Mouse (Mus musculus): ENCODE measurements at regions not wholly inside any gene's neighbourhood (a gene's known extent, or its start where the extent isn't known, plus 50 kb on each side); places are given as distances from the start of the nearest gene placed in this dataset.
"Not testable (repeated sequence)": the region's sequence is repeated elsewhere in the genome, so short reads cannot be mapped to it uniquely, and the experiment has no call there.

DNA sequence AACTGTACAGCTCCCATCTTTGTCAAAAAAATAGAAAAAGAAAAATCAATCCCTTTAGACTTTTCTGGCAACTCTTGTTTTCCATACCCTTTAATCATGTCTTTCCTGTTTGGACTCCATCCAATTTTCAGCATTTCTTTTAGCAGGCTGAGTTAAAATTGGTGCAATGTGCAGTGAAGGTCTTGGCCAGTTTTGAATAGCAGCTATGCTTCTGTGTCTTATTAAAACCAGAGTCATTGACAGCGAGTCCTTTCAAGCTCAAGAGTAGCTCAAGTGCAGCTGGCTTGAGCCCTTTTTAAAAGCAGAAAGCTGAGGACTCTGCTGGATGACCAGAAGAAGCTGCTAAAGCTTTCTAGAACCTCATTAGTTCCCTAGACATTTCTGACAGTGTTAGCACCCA lies 952.7 kb downstream of the Poteg start:
- no peak for DNase-seq

DNA sequence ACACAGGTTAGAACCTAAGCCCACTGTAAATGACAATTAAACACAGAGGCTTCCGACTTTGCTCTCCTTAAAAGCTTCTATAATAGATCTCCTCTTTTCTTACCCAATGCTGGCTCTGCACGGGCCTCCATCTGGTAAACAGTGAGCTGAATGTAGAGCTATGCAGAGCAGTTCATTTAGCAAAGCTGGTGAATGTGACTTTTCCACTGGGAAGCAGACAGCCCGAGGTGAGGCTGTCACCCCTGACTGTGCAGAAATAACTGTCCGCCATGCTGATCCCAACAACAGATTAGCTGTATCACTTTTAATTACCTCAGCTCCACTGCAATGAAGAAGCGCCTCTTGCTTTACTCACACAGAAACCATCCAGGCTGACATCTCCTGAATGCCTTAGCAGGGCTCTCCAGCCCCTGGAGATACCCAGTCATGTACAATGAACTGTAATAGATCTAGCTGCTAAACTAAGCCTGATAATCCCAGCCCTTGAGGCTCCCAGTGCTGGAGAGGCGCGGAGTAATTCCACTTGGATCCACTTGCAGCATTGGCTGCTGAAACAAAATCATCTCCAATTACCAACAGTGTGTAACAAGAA lies 980.2 kb downstream of the Poteg start:
- DNase-seq = peak; percentile 3

DNA sequence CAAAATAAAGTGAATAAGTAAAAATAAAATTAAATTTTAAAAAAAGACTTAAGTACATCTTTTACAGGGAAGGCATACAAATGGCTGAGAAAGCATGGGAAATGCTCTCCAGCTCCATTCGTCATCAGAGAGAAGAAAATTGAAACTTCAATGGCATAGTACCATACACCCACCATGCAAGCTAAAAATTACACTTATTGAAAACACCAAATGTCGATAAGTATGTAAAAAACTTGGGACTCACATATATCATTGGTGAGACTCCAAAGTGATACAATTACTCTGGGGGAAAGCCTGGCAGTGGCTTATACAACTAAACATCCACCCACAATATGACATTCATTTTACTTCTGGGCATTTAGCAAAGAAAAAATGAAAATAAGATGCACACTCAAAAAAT lies 1025.7 kb downstream of the Poteg start:
- no peak for DNase-seq

DNA sequence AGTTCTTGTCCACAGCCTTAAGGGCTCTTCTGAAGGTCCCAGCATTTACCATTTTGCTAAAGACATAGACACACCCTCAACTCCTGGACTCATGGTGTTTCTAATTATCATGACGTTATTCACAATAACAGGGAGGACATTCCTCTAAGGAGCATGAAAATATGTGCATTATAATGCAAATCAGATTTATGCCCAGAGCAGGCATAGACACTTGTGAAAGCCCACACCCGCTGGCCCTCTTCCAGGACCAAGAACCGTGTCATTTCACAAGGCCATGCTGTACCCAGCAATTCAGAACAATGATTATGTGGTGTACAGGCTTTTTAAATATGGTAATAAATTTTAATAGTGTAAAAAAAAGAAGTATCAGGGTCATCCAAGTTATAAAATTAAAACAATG lies 1040.4 kb downstream of the Poteg start:
- DNase-seq = no peak

DNA sequence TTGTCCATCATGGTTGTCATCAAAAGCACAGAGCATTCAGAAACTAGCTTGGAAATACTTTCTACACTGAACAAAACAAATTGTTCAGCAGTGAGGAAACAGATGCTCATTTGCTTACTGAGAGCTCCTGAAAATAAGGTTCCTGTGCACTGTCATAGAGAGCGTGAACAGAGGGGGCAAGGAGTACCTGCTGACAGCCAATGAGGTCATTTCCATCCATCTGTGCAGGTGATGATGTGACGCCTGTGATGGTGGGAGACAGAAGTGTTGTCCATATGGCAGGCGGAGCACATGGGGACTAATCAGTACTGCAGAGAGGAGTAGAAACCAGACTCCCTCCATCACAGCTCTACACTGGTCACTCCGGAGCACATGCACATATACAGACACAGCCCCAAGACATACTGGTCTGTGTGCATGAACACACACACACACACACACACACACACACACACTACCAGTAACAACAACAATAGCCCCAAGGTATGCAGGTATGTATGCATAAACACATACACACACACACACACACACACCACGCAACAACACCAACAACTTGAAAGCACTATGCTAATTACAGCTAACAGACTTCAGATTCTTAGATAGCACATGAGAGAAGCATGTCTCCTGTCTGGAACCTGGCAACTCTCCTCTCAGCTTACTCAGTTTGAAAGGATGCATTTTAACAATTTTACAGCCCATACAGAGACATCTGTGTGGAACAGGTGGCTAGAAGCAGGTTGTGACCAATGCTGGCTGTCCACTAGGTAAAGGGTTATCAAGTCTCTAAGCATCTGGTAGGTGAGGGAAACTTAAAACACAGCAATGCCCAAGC lies 1056.2 kb downstream of the Poteg start:
- DNase-seq = no peak

DNA sequence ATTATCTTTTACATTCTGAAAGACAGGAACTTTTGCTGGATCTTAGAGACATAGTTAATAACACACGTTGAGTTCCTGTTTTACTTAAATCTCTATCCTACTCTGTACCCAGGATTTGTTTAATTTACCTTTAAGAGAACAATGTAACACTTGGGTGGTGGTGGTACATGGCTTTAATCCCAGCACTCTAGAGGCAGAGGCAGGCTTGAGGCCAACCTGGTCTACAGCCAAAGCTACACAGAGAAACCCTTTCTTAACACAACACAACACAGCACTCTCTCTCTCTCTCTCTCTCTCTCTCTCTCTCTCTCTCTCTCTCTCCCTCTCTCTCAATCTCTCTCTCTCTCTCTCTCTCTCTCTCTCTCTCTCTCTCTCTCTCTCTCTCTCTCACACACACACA lies 1076.0 kb downstream of the Poteg start:
- DNase-seq = not testable (repeated sequence)

DNA sequence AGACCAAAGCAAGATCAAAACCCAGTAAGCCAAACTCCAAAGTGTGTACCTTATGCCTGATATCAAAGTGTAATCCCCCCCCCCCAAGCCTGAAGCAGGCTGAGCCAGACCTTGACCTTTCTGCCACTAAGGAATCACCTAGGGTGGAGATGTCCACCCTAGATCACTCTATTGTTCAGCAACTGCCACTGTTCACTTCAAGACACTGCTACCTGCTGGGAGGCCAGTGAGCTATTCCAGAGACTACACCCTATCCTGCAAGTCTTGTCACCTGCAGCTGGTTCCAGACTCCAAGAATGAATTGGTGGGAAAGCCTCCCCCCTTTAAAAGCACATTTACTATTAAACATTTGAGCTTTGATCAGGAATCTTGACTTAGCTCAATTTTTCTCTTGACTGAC lies 1099.8 kb downstream of the Poteg start:
- DNase-seq = no peak

DNA sequence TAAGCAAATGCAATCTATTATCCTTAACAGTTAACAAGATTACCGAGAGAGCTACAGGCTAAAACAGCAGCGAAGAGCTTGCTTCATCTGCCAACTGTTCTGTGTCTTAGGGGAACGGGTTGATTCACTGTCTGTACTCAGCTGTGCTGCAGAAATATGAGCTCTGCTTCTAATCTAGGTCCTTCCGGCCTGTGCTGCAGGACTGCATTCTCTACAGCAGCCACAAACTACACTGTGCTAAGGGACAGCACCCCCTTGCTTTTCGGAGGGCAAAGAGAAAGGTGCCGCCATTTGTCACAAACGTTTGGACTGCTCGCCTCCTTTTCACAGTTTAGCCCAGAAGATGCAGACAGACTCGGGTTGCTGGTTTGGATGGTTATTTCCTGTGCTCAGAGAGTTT lies 1112.4 kb downstream of the Poteg start:
- DNase-seq = peak; percentile 40

DNA sequence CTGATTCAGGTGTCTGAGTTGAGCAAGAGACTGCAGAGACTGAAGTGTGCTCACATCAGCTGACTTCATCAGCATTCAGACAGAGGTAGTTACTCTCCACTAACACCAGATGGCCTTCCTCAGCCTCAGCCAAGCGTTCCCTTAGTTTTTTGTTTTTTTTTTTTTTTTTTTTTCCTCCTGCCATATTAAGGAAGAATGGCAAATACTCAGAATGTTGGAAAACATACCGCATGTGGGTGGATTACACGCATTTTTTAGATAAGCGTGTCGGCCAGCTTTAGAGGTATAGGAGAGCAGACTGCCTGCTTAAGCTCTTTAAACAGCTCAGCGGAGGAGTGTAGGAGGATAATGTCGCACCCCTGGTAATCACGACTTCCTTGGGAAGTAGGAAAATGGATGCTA lies 1131.8 kb downstream of the Poteg start:
- no peak for DNase-seq

DNA sequence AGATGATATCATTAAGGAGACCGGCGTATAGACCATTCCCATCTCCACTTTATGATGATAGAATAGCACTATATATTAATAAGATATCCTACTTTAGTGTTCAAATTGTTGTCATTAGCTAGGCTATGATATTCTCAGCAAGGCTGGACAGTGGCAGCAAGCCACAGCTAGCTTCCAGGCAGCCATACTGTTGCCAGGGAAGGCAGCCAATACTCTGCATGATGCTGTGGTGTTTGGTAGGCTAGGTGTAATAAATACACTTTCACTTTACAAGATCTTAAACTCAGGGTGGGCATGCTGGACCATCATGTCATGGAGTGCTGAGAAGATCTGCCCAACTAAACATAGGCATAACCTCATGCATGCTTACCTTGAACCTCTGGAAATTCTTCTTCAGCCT lies 1133.4 kb downstream of the Poteg start:
- no peak for DNase-seq

DNA sequence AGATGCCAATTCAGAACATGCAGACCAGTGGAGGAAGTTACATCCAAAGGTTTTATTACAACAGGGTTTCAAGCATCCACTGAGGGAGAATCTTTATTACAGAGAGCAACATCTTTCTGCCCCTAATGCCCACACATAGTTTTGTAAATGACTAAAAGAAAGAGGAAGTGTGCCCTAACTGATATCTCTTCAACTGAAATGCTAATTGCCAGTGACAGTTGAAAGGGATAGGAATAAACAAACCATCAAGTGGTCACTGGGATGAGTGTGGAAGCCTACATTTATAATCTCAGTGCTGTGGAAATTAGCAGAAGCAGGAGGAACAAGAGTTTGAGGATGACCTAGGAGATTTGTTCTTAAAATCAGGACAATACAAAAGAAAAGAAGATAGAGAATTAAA lies 1142.5 kb downstream of the Poteg start:
- no peak for DNase-seq

DNA sequence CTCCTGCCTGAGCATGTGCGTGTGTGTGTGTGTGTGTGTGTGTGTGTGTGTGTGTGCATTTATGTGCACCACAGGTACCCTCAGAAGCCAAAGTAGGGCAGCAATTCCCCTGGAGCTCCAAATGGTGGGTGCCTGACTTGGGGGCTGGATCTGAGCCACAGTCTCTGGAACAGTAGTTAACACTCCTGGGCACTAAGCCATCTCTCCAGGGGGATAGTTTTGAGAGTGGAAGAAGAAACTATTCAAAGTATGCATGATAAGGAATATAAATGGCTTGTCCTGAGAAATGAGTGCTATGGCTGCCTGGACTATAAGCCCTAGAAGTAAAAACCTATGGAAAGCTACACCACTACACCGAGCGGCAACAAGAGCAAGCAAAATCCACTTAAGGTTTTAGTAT lies 1145.8 kb downstream of the Poteg start:
- no peak for DNase-seq

DNA sequence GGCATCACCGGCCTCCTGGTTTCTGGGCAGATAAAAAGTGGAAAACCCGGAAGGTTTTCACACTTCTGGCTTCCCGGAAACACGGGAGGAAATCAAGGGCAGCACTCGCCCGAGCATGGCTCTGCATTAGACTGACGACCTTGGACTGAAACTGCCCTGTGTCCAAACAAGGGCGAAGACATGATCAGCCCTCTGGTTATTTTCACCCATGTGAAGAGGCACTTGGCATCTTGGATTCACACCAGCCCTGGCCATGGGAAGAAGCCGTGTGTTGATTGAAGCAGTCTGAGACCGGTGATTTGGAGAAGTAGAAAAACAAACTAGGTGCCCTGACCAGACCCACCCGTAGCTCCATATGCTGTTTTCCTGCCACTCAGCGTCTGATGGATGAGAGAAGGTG lies 1146.7 kb downstream of the Poteg start:
- DNase-seq = no peak

DNA sequence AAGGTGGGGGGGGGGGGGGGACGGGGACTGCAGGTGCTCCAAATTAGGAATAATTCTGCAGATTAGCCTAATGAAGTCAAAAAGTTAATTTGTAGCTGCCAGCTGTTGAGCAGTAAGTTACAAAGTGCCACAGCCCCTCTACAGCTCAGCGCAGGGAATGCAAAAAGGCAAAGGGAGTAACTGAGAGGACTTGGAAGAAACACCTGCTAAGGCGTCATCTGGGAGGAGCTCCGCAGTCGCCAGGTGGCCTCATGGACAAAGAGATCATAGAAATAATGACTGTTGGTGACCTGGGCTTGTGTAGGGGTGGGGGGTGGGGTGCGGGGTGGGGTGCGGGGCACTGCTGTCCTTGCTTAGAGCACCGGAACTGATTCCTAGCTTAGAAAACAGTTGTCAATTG lies 1147.1 kb downstream of the Poteg start:
- no peak for DNase-seq

DNA sequence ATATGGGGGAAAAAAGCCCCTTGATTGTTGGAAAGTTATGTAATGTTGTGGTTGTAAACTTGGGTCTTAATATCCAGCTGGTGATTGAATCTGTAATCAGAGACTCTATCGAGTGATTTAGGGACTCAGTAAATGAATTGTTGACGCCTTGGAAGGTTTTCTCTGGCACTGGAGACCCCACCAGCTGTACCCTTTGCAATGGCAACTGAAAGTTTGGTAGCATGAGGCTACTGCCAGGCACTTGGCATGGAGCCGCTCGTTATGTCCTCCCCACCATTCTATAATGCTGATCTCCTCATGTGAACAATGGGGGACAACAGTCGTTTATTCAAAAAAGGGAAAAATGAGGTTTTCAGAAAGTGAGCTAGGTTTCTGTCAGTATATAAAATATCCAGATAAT lies 1148.4 kb downstream of the Poteg start:
- no peak for DNase-seq

All from embryo, embryonic 11 days (tissue).